Mouse (Mus musculus): ENCODE data around the gene 1700025F22Rik.
"Not testable (repeated sequence)": the region's sequence is repeated elsewhere in the genome, so short reads cannot be mapped to it uniquely, and the experiment has no call there.

Gene 1700025F22Rik

GRCm38 (mm10) chr19:11165172-11165571 lies at the start of gene 1700025F22Rik:
Gene 1700025F22Rik, minus strand, starts transcription at chr19:11165320.
- no peak for DNase-seq (ENCODE audit: low read depth, low spot score)

GRCm38 (mm10) chr19:11196546-11196945 lies 31.4 kb upstream of the 1700025F22Rik start, which contains the start of gene Ms4a13:
Gene Ms4a13, minus strand, starts transcription at chr19:11196737.
- no peak for DNase-seq (ENCODE audit: low read depth, low spot score)

GRCm38 (mm10) chr19:11192552-11192951 lies 27.4 kb upstream of the 1700025F22Rik start:
- DNase-seq (ENCODE audit: low read depth, low spot score): no peak

- no peak for DNase-seq (ENCODE audit: low read depth, low spot score)
Measured at GRCm38 (mm10) chr19:11184121-11184520, 19.0 kb upstream of the 1700025F22Rik start.

GRCm38 (mm10) chr19:11177464-11177863 lies 12.3 kb upstream of the 1700025F22Rik start:
- DNase-seq (ENCODE audit: low read depth, low spot score): no peak

- not testable (repeated sequence) for DNase-seq (ENCODE audit: low read depth, low spot score)
Measured at GRCm38 (mm10) chr19:11157890-11158289, 7.2 kb downstream of the 1700025F22Rik start.

- DNase-seq (ENCODE audit: low read depth, low spot score): no peak
Measured at GRCm38 (mm10) chr19:11135336-11135735, 29.8 kb downstream of the 1700025F22Rik start.

- DNase-seq (ENCODE audit: low read depth, low spot score): no peak
Measured at GRCm38 (mm10) chr19:11134852-11135251, 30.3 kb downstream of the 1700025F22Rik start.

- DNase-seq (ENCODE audit: low read depth, low spot score): not testable (repeated sequence)
Measured at GRCm38 (mm10) chr19:11130776-11131175, 34.3 kb downstream of the 1700025F22Rik start, which contains the start of gene 1700017D01Rik. Gene 1700017D01Rik, minus strand, starts transcription at chr19:11130876.

GRCm38 (mm10) chr19:11129702-11130101 lies 35.4 kb downstream of the 1700025F22Rik start:
- no peak for DNase-seq (ENCODE audit: low read depth, low spot score)

GRCm38 (mm10) chr19:11121016-11121420 lies 44.1 kb downstream of the 1700025F22Rik start:
- peak; percentile 14 for DNase-seq (ENCODE audit: low read depth, low spot score)

GRCm38 (mm10) chr19:11119338-11119737 lies 45.8 kb downstream of the 1700025F22Rik start:
- no peak for DNase-seq (ENCODE audit: low read depth, low spot score)

- no peak for DNase-seq (ENCODE audit: low read depth, low spot score)
Measured at GRCm38 (mm10) chr19:11107746-11108145, 57.4 kb downstream of the 1700025F22Rik start.

GRCm38 (mm10) chr19:11101880-11102279 lies 63.2 kb downstream of the 1700025F22Rik start:
- DNase-seq (ENCODE audit: low read depth, low spot score): no peak

- no peak for DNase-seq (ENCODE audit: low read depth, low spot score)
Measured at GRCm38 (mm10) chr19:11098401-11098800, 66.7 kb downstream of the 1700025F22Rik start.

- not testable (repeated sequence) for DNase-seq (ENCODE audit: low read depth, low spot score)
Measured at GRCm38 (mm10) chr19:11092131-11092530, 73.0 kb downstream of the 1700025F22Rik start.
